Mouse (Mus musculus) embryonic facial prominence, embryonic 11.5 days (tissue): ENCODE data around the gene Atox1. TPM values are rescaled to one million over a fixed set of nuclear protein-coding genes. Genes with fewer than 3 reads are reported as not detected.
A peak's percentile ranks its signal among the peaks of the same experiment; 100 is the strongest.

Experiments used
- ATAC-seq: fragments of 200-750 bp; cut with Nextera tagmentation; replicated peaks from 2 replicates; pipeline ENCODE4 v1.8.0; 2017; ENCODE audit warnings: low read depth; ENCODE audit not compliant: insufficient number of reproducible peaks, low FRiP score, low TSS enrichment
- DNase-seq: peaks from one replicate; pipeline ENCODE4 v3.0.0-alpha.2; 2015; ENCODE audit warnings: low spot score
- H3K27ac ChIP-seq: fragments of 300-500 bp; sonication (generic); replicated peaks from 2 replicates; pipeline ENCODE4 v1.5.1; 2014; ENCODE audit warnings: mild to moderate bottlenecking, low read depth, low read length, control low read depth
- H3K27me3 ChIP-seq: fragments of 300-500 bp; sonication (generic); 2 replicates; pipeline ENCODE4 v1.6.1; 2014; ENCODE audit warnings: mild to moderate bottlenecking, low read length, moderate library complexity, mixed read lengths; ENCODE audit not compliant: control insufficient read depth, insufficient read depth
- H3K36me3 ChIP-seq: fragments of 300-500 bp; sonication (generic); replicated peaks from 2 replicates; pipeline ENCODE4 v1.6.1; 2014; ENCODE audit warnings: low read depth, mild to moderate bottlenecking, low read length, moderate library complexity, mixed read lengths; ENCODE audit not compliant: control insufficient read depth, insufficient read depth
- H3K4me1 ChIP-seq: fragments of 300-500 bp; sonication (generic); 2 replicates; pipeline ENCODE4 v1.6.1; 2014; ENCODE audit warnings: low read length, mixed read lengths; ENCODE audit not compliant: control insufficient read depth, insufficient read depth
- H3K4me2 ChIP-seq: fragments of 300-500 bp; sonication (generic); 2 replicates; pipeline ENCODE4 v1.6.1; 2014; ENCODE audit warnings: low read depth, mild to moderate bottlenecking, control low read depth, low read length, moderate library complexity
- H3K4me3 ChIP-seq: fragments of 300-500 bp; sonication (generic); 2 replicates; pipeline ENCODE4 v1.5.1; 2014; ENCODE audit warnings: low read depth, low read length, control low read depth
- H3K9ac ChIP-seq: fragments of 300-500 bp; sonication (generic); replicated peaks from 2 replicates; pipeline ENCODE4 v1.6.1; 2014; ENCODE audit warnings: mild to moderate bottlenecking, control low read depth, low read length
- H3K9me3 ChIP-seq: fragments of 300-500 bp; sonication (generic); replicated peaks from 2 replicates; pipeline ENCODE4 v1.6.1; 2016; ENCODE audit warnings: mild to moderate bottlenecking, low read length, inconsistent platforms, mixed read lengths; ENCODE audit not compliant: control insufficient read depth
- WGBS: fragments of 180-500 bp; shearing (Covaris S2); extraction: QIAGEN DNeasy Blood & Tissue Kit; methylation state at CpG from one replicate; pipeline ENCODE4 v1.1.7; 2014; 5-methylcytosine and 5-hydroxymethylcytosine counted together
- polyA plus RNA-seq: library from polyadenylated mRNA; unstranded; fragments of >200 nt; fragmentation: Nextera tagmentation; extraction: Ambion mirVana; gene quantifications from 2 replicates; pipeline ENCODE4 v1.2.1, GENCODE M21; 2014

Gene Atox1
- polyA plus RNA-seq, 1 experiment from 2014 or later: 243 TPM

DNA sequence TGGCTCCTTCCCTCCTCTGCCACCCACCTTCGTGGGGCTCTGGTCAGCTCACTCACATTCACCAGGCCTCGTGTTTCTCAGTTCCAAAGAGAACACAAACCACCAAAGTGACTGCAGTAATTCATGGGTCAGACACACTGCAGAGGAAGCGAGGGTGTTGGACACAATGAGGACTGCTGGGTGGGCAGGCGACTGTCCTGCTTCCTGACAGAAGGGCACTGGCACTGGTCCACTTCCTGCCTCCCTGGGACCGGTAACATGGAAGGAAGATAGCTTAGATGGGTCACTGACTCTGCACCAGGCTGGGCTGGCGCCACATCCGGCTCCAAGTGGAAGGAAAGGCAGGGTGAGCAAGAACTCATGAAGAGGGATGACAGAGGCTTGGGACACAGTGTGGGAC is 11.5 kb downstream of the Atox1 start:
- Histone ChIP-seq H3K4me1 (no peaks in the 10 kb centered on the region), H3K36me3 (no peaks in the 10 kb centered on the region; the same call in 1 of the 2 replicates), H3K27me3 (no peaks in the 10 kb centered on the region), H3K4me2 (no peak overlapping the region), H3K27ac (no peak overlapping the region), H3K9ac (no peak overlapping the region), H3K9me3 (no peaks in the 10 kb centered on the region), H3K4me3 (no peak overlapping the region)
- no peak for ATAC-seq
- DNase-seq: no peak
- 74% methylated on average over 7 of the region's 7 CpGs for WGBS

DNA sequence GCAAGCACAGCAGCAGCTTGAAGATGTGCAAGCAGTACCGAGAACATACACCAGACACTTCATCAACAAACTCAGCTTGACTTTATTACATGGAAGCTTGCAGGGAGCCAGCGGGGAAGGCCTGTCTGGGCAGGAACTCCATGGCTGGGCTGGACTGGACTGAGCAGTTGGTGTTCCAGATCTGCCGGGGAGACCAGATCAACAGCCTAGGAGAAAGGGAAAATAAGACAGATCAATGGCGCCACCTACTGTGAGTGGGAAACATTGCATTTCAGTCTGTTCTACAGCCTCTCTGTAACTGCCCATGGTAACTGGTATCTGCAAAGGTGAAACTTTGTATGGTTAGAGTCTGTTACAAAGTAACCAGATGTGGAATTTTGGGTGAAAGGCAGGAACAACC is 14.5 kb downstream of the Atox1 start:
- Histone ChIP-seq H3K9me3 (no peaks in the 10 kb centered on the region), H3K27ac (no peak overlapping the region), H3K9ac (no peak overlapping the region), H3K27me3 (no peaks in the 10 kb centered on the region), H3K4me2 (no peak overlapping the region), H3K4me1 (no peaks in the 10 kb centered on the region), H3K4me3 (no peak overlapping the region), H3K36me3 (no peaks in the 10 kb centered on the region; the same call in 1 of the 2 replicates)
- peak; percentile 86 for DNase-seq
- ATAC-seq: peak; percentile 63
- WGBS: 24% methylated on average over 4 of the region's 4 CpGs

DNA sequence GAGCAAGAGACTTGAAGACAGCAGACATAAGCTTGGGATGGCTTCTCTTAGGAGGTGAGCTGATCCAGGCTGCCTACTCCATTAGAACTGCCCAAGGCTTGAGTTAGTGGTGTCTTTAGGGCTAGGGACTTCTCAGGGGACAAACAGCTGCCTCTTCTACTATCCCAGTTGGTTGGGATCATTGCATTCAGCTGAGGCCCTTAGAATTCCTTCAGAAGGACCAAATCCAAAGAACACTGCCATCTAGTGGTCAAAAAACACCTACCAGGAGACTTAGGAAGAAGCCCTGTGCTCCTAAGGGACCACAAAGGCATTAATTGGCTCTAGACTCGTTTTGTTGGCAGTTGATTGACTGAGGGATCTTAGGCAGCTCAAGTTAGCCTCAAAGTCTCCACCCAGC is 16.3 kb downstream of the Atox1 start:
- Histone ChIP-seq H3K4me2 (no peak overlapping the region), H3K36me3 (no peaks in the 10 kb centered on the region), H3K27me3 (no peaks in the 10 kb centered on the region), H3K9ac (no peak overlapping the region), H3K4me3 (no peak overlapping the region), H3K4me1 (no peaks in the 10 kb centered on the region), H3K9me3 (no peaks in the 10 kb centered on the region), H3K27ac (no peak overlapping the region)
- WGBS: 5% methylated on average over 1 of the region's 1 CpGs
- DNase-seq (peak; percentile 94), ATAC-seq (no peak)

DNA sequence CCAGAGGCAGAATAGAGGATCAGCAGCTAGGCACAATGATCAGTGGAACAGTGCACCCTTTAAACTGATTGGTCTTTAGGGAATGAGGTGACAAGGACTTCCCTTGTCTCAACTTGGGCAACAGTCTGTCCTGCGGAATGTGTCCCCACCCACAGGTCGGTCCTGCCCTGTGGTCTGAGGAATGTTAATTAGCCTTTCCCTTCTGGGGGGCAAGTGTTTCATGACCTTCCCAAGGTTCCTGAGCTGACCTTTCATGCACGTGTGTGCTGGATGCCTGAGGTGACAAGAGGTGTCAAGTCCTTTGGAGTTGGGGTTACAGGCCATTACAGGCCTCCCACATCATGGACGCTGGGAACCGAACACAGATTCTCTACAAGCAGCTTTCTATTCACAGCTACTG is 21.3 kb downstream of the Atox1 start:
- Histone ChIP-seq H3K4me2 (no peak overlapping the region), H3K27ac (no peak overlapping the region), H3K36me3 (no peaks in the 10 kb centered on the region), H3K4me3 (no peak overlapping the region), H3K9ac (no peak overlapping the region), H3K27me3 (no peaks in the 10 kb centered on the region), H3K9me3 (no peaks in the 10 kb centered on the region), H3K4me1 (no peaks in the 10 kb centered on the region)
- ATAC-seq (no peak), DNase-seq (no peak)
- 42% methylated on average over 5 of the region's 5 CpGs for WGBS

DNA sequence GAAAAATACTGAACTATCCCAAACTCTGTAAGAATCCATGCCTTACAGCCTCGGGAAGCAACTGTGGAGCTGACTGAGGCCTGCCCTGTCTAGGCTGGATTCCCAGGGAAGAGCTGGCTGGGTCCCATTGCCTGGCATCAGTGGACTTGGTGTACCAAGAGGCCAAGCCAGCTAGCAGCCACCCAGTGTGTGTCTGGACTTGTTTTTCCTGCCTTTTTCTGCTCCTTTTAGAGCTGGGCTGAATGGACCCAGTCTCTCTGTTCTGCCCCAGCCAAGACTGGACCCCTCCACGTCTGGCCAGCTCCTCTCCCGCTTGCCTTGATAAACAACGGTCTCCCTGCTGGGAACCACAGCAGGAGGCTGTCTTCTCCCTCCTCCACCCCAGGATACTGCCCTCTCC is 23.0 kb downstream of the Atox1 start:
- no peak overlapping the region for H3K27ac ChIP-seq
- no peaks in the 10 kb centered on the region for H3K4me1 ChIP-seq
- H3K9me3 ChIP-seq: no peaks in the 10 kb centered on the region
- H3K4me2 ChIP-seq: no peak overlapping the region
- DNase-seq (no peak), ATAC-seq (no peak)
- H3K27me3 ChIP-seq: no peaks in the 10 kb centered on the region
- no peak overlapping the region for H3K9ac ChIP-seq
- no peak overlapping the region for H3K4me3 ChIP-seq
- H3K36me3 ChIP-seq: no peaks in the 10 kb centered on the region
- 26% methylated on average over 4 of the region's 4 CpGs for WGBS

DNA sequence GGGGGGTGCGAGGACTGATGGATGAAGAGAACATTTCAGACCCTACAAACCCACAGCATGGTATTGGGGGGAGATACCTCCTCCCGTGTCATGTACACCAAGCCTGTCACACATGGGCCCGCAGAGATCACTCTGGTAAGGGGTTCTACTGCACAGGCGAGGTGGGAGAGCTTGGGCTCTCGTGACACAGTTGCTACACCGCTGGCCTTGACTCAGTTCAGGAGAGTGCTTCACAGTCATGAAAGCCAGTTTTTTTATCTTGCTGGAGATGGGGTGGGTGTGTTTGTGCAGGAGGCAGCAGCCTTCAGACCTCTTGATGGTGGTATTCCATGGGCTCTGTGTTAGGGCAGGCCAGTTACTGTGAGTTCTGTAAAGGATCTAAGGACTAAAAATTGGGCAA is 24.9 kb downstream of the Atox1 start:
- H3K9ac ChIP-seq: no peak overlapping the region
- DNase-seq (no peak), ATAC-seq (no peak)
- H3K4me1 ChIP-seq: no peaks in the 10 kb centered on the region
- 85% methylated on average over 6 of the region's 6 CpGs for WGBS
- H3K4me3 ChIP-seq: no peak overlapping the region
- H3K36me3 ChIP-seq: no peaks in the 10 kb centered on the region
- no peak overlapping the region for H3K4me2 ChIP-seq
- no peaks in the 10 kb centered on the region for H3K27me3 ChIP-seq
- H3K9me3 ChIP-seq: no peaks in the 10 kb centered on the region
- H3K27ac ChIP-seq: no peak overlapping the region

DNA sequence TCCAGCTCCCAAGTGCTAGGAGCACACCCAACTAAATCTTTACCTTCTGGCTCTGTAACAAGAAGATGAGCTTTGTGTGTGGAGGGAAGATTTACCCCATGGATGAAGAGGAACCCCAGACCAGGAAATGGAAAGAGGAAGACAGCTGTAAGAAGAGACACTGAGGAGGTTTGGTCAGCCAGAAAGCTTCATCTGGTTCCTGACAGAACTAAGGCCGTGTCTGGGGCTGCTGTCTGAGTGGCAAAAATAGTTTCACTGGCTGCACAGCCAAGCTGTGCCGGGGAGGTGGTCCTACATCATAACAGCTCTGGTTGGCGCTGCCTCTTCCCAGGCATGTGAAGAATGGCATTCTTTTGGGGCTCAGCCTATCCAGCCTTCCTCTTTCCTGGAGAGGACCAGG is 28.1 kb downstream of the Atox1 start:
- WGBS: 64% methylated on average over 3 of the region's 3 CpGs
- ATAC-seq (no peak), DNase-seq (no peak)
- Histone ChIP-seq H3K9me3 (no peaks in the 10 kb centered on the region), H3K27me3 (no peaks in the 10 kb centered on the region), H3K27ac (no peak overlapping the region), H3K9ac (no peak overlapping the region; the same call in 1 of the 2 replicates), H3K4me1 (peaks cover 5% of the 10 kb centered on the region; the same call in 1 of the 2 replicates), H3K36me3 (no peaks in the 10 kb centered on the region), H3K4me2 (no peak overlapping the region), H3K4me3 (no peak overlapping the region)

DNA sequence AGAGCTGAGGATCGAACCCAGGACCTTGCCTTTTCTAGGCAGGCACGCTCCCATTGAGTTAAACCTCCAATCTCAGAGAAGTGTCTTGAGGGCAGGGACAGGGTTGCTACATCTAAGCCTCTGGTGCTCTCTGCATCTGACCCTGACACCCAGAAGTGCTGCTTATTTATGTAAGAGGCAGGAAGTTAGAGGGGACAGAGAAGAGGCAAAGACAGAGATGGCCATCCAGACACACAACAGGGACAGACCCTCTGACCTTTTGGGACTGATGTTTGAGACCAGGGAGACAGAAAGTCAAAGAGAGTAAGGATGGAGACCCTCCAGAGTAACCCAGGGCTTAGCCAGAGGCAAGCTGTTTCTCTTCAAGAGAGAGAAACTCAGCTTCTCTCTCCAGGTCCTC is 31.1 kb downstream of the Atox1 start:
- no peak overlapping the region for H3K4me2 ChIP-seq
- no peak for ATAC-seq
- no peak overlapping the region for H3K9ac ChIP-seq
- H3K4me1 ChIP-seq: peaks cover 5% of the 10 kb centered on the region; the same call in 1 of the 2 replicates
- 84% methylated on average over 2 of the region's 2 CpGs for WGBS
- DNase-seq: no peak
- H3K27ac ChIP-seq: no peak overlapping the region
- no peaks in the 10 kb centered on the region for H3K36me3 ChIP-seq
- no peaks in the 10 kb centered on the region for H3K27me3 ChIP-seq
- H3K4me3 ChIP-seq: no peak overlapping the region
- H3K9me3 ChIP-seq: no peaks in the 10 kb centered on the region
